Mouse (Mus musculus) MEL (cell line): ENCODE results near the gene Klhl31. TPM values are rescaled to one million over a fixed set of nuclear protein-coding genes. Genes with fewer than 3 reads are reported as not detected.

Experiments used
- DNase-seq: peaks from one replicate; pipeline ENCODE4 v3.0.0; 2011; ENCODE audit warnings: low read depth, low spot score
- H3K27ac ChIP-seq: 2 replicates; pipeline ENCODE4 v1.5.1; 2012; ENCODE audit warnings: low read depth, mild to moderate bottlenecking, control low read depth, low read length, moderate library complexity; ENCODE audit not compliant: control insufficient read depth
- H3K27me3 ChIP-seq, 2 experiments: fragments of 150-350 bp in 1 of 2; sonication (generic) in 1 of 2; 2 replicates each; pipeline ENCODE4 v1.6.1; 2012; ENCODE audit warnings: low read length in 2 of 2, mild to moderate bottlenecking in 2 of 2, improper control_type of control experiment in 1 of 2, moderate library complexity in 1 of 2; ENCODE audit not compliant: insufficient read depth in 2 of 2, control insufficient read depth in 1 of 2
- H3K36me3 ChIP-seq, 2 experiments: 2 replicates each; pipeline ENCODE4 v1.6.1; 2012 to 2014; ENCODE audit warnings: low read length in 2 of 2, improper control_type of control experiment in 1 of 2, inconsistent platforms in 1 of 2, mild to moderate bottlenecking in 1 of 2; ENCODE audit not compliant: insufficient read depth in 2 of 2, control insufficient read depth in 1 of 2
- H3K4me1 ChIP-seq, 2 experiments: fragments of 150-350 bp in 1 of 2; sonication (generic) in 1 of 2; 2 replicates each; pipeline ENCODE4 v1.6.1; 2012; ENCODE audit warnings: low read length in 2 of 2, improper control_type of control experiment in 1 of 2, mild to moderate bottlenecking in 1 of 2; ENCODE audit not compliant: insufficient read depth in 2 of 2, control insufficient read depth in 1 of 2
- H3K4me3 ChIP-seq, 2 experiments: fragments of 150-350 bp in 1 of 2; sonication (generic) in 1 of 2; 2 replicates each; pipeline ENCODE4 v1.5.1; 2012; ENCODE audit warnings: low read depth in 2 of 2, low read length in 2 of 2, mild to moderate bottlenecking in 2 of 2, moderate library complexity in 2 of 2, control low read depth in 1 of 2, improper control_type of control experiment in 1 of 2; ENCODE audit not compliant: control insufficient read depth in 1 of 2, insufficient read depth in 1 of 2
- H3K79me2 ChIP-seq: 2 replicates; pipeline ENCODE4 v1.6.1; 2012; ENCODE audit warnings: mild to moderate bottlenecking, low read length, moderate library complexity; ENCODE audit not compliant: control insufficient read depth, poor library complexity, insufficient read depth
- H3K9ac ChIP-seq: 2 replicates; pipeline ENCODE4 v1.6.1; 2012; ENCODE audit warnings: low read depth, mild to moderate bottlenecking, control low read depth, low read length, moderate library complexity; ENCODE audit not compliant: control insufficient read depth, poor library complexity, severe bottlenecking
- H3K9me3 ChIP-seq: fragments of 150-350 bp; sonication (generic); replicated peaks from 2 replicates; pipeline ENCODE4 v1.6.1; 2012; ENCODE audit warnings: mild to moderate bottlenecking, low read length, improper control_type of control experiment, moderate library complexity; ENCODE audit not compliant: insufficient read depth
- CHD1 ChIP-seq: IDR thresholded peaks from 2 replicates; pipeline ENCODE4 v1.6.1; 2012; ENCODE audit warnings: low read depth, mild to moderate bottlenecking, inconsistent platforms, low read length, improper control_type of control experiment
- EP300 ChIP-seq, 2 experiments: IDR thresholded peaks; 2 replicates each; pipeline ENCODE4 v1.6.1; 2011; ENCODE audit warnings: improper control_type of control experiment in 2 of 2, low read length in 2 of 2, low read depth in 1 of 2, mild to moderate bottlenecking in 1 of 2
- ETS1 ChIP-seq: IDR thresholded peaks from 2 replicates; pipeline ENCODE4 v1.6.1; 2012; ENCODE audit warnings: low read depth, mild to moderate bottlenecking, inconsistent platforms, low read length, improper control_type of control experiment, moderate library complexity
- GABPA ChIP-seq: IDR thresholded peaks from 2 replicates; pipeline ENCODE4 v1.6.1; 2012; ENCODE audit warnings: low read depth, mild to moderate bottlenecking, inconsistent platforms, low read length, improper control_type of control experiment, moderate library complexity
- GATA1 ChIP-seq: IDR thresholded peaks from 2 replicates; pipeline ENCODE4 v1.6.1; 2011; ENCODE audit warnings: low read depth, low read length, improper control_type of control experiment
- JUND ChIP-seq: IDR thresholded peaks from 2 replicates; pipeline ENCODE4 v1.6.1; 2011; ENCODE audit warnings: low read depth, mild to moderate bottlenecking, improper control_type of control experiment, low read length
- MAZ ChIP-seq: IDR thresholded peaks from 2 replicates; pipeline ENCODE4 v1.6.1; 2012; ENCODE audit warnings: low read depth, mild to moderate bottlenecking, inconsistent platforms, low read length, improper control_type of control experiment
- MYB ChIP-seq: IDR thresholded peaks from 2 replicates; pipeline ENCODE4 v1.6.1; 2011; ENCODE audit warnings: mild to moderate bottlenecking, low read depth, low read length, improper control_type of control experiment
- POLR2A ChIP-seq, 2 experiments: IDR thresholded peaks; 2 replicates each; pipeline ENCODE4 v1.6.1; 2011 to 2012; ENCODE audit warnings: low read length in 2 of 2, mild to moderate bottlenecking in 2 of 2, control low read depth in 1 of 2, improper control_type of control experiment in 1 of 2, low read depth in 1 of 2, moderate library complexity in 1 of 2; ENCODE audit not compliant: control insufficient read depth in 1 of 2, insufficient read depth in 1 of 2, poor library complexity in 1 of 2
- SMC3 ChIP-seq: IDR thresholded peaks from 2 replicates; pipeline ENCODE4 v1.6.1; 2011; ENCODE audit warnings: low read depth, low read length, improper control_type of control experiment
- TAL1 ChIP-seq: IDR thresholded peaks from 2 replicates; pipeline ENCODE4 v1.6.1; 2012; ENCODE audit warnings: mild to moderate bottlenecking, inconsistent platforms, low read length, moderate library complexity, mixed read lengths
- USF1 ChIP-seq: IDR thresholded peaks from 2 replicates; pipeline ENCODE4 v1.6.1; 2014; ENCODE audit warnings: low read depth, mild to moderate bottlenecking, inconsistent platforms, low read length, improper control_type of control experiment, moderate library complexity
- ZMIZ1 ChIP-seq: IDR thresholded peaks from 2 replicates; pipeline ENCODE4 v1.6.1; 2012; ENCODE audit warnings: low read depth, mild to moderate bottlenecking, inconsistent platforms, low read length, improper control_type of control experiment, moderate library complexity
- ZNF384 ChIP-seq: IDR thresholded peaks from 2 replicates; pipeline ENCODE4 v1.6.1; 2012; ENCODE audit warnings: low read depth, mild to moderate bottlenecking, inconsistent platforms, low read length, improper control_type of control experiment
- polyA plus RNA-seq, 2 experiments: library from polyadenylated mRNA; stranded (reverse) in 1 of 2; unstranded in 1 of 2; fragments of >175 nt in 1 of 2; fragments of >200 nt in 1 of 2; gene quantifications; 2 replicates each; pipeline versions ENCODE4 v1.2.1 to v1.2.4; 2012; ENCODE audit warnings: low replicate concordance in 2 of 2, low read depth in 1 of 2; ENCODE audit not compliant: insufficient read length in 2 of 2, insufficient read depth in 1 of 2, missing spikeins in 1 of 2
- total RNA-seq: library from RNA; depleted of rRNA; stranded (reverse); fragments of 300-350 nt; gene quantifications from 2 replicates; pipeline ENCODE4 v1.2.3, GENCODE M21; 2012

Gene Klhl31
- total and polyA plus RNA-seq, 3 experiments: not detected

DNA sequence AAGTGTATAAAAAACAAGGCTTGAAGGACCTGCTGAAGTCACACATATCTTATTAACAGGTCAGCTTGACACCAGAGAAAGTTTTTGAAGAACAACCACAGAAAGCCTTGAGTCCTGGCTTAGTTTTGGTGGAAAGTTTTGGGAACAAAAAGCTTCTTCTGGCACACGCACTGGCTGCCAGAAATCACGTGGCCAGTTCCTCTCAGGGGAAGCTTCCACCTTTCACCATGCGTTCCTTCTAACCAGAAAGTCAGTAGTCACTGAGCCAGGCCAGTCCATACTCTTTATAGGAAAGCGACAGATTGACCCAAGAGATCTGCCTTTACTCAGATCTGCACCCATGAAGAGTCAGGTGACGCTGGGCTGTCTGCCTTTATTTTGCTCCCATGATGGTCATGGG lies 12.1 kb upstream of the Klhl31 start:
- Histone ChIP-seq H3K4me1 (no peaks in the 10 kb centered on the region), H3K9ac (no peak overlapping the region), H3K27me3 (no peaks in the 10 kb centered on the region; a peak in 3 of 4 replicates), H3K79me2 (no peaks in the 10 kb centered on the region), H3K9me3 (no peaks in the 10 kb centered on the region), H3K27ac (no peak overlapping the region), H3K36me3 (no peaks in the 10 kb centered on the region), H3K4me3 (no peak overlapping the region)
- no peak for TF ChIP-seq ZMIZ1
- TF ChIP-seq, all 39 proteins: peak for 0
- DNase-seq: no peak

DNA sequence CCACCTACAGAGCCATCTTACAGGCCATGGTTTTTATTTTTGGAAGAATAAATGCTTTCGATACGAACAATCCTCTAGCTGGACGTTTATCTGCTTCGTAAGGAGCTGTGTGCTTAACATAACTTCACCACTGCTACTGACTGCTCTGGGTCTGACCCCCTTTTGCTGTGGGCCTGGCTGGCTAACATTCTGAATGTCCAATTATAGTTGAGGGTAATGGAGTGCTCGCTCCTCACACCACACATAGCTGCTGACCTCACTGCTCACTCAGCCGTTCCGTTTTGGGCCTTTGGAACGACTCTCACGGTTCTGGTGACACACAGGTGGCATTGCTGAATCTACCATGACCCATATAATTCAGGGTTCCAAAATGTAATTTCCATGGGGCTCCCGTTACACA lies 7.6 kb upstream of the Klhl31 start:
- H3K79me2 ChIP-seq: no peaks in the 10 kb centered on the region
- H3K4me1 ChIP-seq: no peaks in the 10 kb centered on the region
- no peak overlapping the region for H3K4me3 ChIP-seq
- H3K27ac ChIP-seq: no peak overlapping the region
- H3K27me3 ChIP-seq: no peaks in the 10 kb centered on the region; a peak in 2 of 4 replicates
- H3K9me3 ChIP-seq: no peaks in the 10 kb centered on the region
- TF ChIP-seq USF1 (no peak), GABPA (no peak), TAL1 (no peak), ZNF384 (no peak), MAZ (no peak), ETS1 (no peak), GATA1 (no peak), POLR2A (IDR thresholded peaks at IDR 0.05; ENCODE audit: control insufficient read depth in 1 of 2, insufficient read depth in 1 of 2, low read depth in 1 of 2, low read length in 2 of 2, poor library complexity in 1 of 2) (no peak)
- no peak for DNase-seq
- H3K9ac ChIP-seq: no peak overlapping the region
- H3K36me3 ChIP-seq: no peaks in the 10 kb centered on the region

DNA sequence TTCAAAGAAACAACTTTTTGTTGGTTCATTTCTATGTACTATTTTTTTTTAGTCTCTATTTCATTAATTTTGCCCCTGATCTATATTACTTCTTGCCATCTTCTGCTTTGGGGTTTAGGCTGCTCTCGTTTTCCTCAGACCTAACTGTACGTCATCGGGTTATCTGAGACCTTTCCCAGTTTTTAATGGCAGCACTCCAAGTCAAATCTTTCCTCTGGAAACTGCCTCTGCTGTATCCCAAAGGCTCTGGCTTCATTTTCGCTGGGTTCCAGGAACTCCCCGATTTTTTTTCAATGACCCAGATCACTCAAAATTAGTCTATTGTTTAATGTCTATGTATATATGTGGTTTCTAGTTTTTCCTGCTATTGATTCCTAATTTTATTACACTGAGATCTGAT lies 6.6 kb upstream of the Klhl31 start:
- no peaks in the 10 kb centered on the region; a peak in 2 of 4 replicates for H3K27me3 ChIP-seq
- H3K4me3 ChIP-seq: no peak overlapping the region
- H3K27ac ChIP-seq: no peak overlapping the region
- no peaks in the 10 kb centered on the region for H3K36me3 ChIP-seq
- no peaks in the 10 kb centered on the region for H3K79me2 ChIP-seq
- H3K9me3 ChIP-seq: no peaks in the 10 kb centered on the region
- H3K9ac ChIP-seq: no peak overlapping the region
- H3K4me1 ChIP-seq: no peaks in the 10 kb centered on the region
- DNase-seq: no peak
- no peak for TF ChIP-seq EP300 (IDR thresholded peaks at IDR 0.05; ENCODE audit: low read depth in 1 of 2, low read length in 2 of 2)
- no peak for TF ChIP-seq CHD1
- no peak for TF ChIP-seq SMC3
- no peak for TF ChIP-seq TAL1
- no peak for TF ChIP-seq MYB
- TF ChIP-seq JUND: no peak
